Mouse (Mus musculus): ENCODE measurements at regions not wholly inside any gene's neighbourhood (a gene's known extent, or its start where the extent isn't known, plus 50 kb on each side); places are given as distances from the start of the nearest gene placed in this dataset.

DNA sequence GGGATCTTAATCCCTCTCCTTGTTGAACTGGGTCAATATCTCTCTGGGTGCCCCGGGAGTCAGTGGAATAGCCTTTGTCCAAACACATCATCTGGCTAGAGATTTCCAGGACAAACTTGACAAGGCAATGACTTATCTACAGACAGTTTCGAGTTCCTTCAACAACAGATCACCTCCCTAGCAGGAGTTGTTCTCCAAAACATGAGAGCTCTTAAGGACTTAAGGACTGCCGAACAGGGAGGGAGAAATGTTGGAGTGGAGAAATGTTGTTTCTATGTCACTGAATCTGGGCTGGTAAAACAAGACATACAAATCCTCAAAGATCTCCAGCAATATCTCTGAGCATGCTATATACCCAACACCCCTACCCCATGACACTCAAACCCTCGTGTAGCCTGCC, 59.7 kb upstream of the Cox10 start:
- DNase-seq (ENCODE audit: low read depth, low spot score) = no peak

DNA sequence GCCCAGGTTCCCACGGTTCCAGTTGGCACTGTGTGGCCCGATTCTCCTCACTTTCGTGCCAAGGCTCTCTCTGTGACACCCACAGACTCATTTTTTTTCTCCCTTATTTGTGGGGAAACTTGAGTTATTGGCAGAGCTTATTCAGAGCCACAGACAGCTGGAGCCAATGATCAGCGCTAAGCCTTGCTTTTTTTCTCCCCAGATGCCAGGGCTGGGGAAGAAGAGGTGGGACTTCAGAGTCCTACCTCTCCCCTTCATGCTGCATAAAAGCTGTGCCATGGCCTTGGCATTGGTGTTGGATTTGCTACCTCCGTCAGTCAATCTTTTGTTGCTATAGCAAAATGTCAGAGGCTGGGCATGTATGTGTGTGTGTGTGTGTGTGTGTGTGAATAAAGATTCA, 56.5 kb upstream of the Cox10 start:
- DNase-seq (ENCODE audit: low read depth, low spot score) = no peak

DNA sequence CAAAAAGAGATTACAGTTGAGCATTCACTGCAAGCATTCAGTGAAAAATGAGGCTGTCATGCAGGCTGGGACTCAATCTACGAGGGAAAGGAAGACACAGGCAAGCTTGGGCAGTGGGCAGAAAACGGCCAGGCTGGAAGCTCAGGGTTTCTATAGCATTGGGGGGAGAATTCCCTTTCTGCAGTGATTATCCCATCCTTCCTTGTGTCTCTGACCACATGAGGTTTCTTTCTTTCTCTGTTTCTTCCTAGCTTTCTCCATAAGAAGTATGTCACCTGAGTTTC, 56.0 kb upstream of the Cox10 start:
- DNase-seq (ENCODE audit: low read depth, low spot score) = no peak

DNA sequence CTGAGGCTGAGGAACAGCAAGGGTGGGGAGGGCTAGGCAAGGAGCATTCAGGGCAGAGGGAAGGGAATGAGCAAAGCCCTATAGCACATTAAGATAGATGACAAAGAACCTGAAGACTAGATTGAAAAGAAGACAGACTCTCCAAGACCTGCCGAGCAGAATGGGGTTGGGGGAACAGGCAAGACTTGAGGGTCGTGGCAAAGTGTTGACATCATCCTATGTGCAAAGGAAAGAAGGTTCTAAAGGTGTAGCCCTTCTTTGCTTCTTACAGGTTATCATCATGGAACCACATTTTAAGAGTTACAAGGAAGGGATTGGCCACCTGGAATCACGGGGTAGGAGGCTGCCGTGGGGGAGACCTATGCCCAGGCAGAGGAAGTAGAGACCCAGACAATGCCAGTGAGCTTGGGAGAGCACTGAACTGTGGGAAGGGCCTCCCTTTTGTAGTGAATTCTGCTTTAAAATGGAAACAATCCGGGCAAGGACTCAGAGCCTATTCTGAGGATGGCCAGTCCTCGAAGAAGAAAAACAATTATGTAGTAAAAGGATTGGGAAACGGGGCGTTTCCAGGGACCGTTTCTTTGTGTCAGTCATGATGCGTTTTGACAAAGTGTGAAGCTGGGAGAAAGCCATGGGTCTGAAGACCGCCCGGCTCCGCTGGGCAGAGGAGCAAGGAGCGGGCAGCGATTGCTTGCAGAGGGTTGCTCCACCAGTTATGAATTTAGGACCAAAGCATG, 55.5 kb upstream of the Cox10 start:
- DNase-seq (ENCODE audit: low read depth, low spot score) = no peak

Data from CD4-positive, CD25-positive, alpha-beta regulatory T cell, adult 2 months (primary cell).